Mouse (Mus musculus): ENCODE measurements around the gene Il11ra1.

GRCm38 (mm10) chr4:41731052-41731765 is 31.4 kb downstream of the Il11ra1 start, which contains the start of gene Arid3c:
- TF ChIP-seq CTCF (IDR thresholded peaks at IDR 0.05; ENCODE audit: borderline replicate concordance, extremely low read depth, insufficient read depth, insufficient read length) (no peak), POLR2A (IDR thresholded peaks at IDR 0.05; ENCODE audit: borderline replicate concordance, extremely low read depth, insufficient read depth, insufficient read length, poor library complexity, severe bottlenecking) (no peak)

Data from brain, embryonic 14.5 days (tissue).